Mouse (Mus musculus) T-cell, adult 66 days (primary cell): ENCODE results near the gene Znhit3. TPM values are rescaled to one million over a fixed set of nuclear protein-coding genes. Genes with fewer than 3 reads are reported as not detected.

Source experiments
- total RNA-seq, 2 experiments: library from RNA; stranded (reverse); gene quantifications; 3 replicates in 1 of 2; 4 replicates in 1 of 2; pipeline ENCODE4 v1.2.4; 2023

Gene Znhit3
- total RNA-seq, result 10 to 100 TPM; 34.3 to 37.8 TPM

GRCm38 (mm10) chr11:84916053-84916702, at the start of gene Znhit3:
TSS of gene Znhit3 (minus strand) at chr11:84916366.

GRCm38 (mm10) chr11:84957591-84958270, 41.6 kb upstream of the Znhit3 start, which contains the start of gene Car4:
TSS of gene Car4 (plus strand) at chr11:84957786.

DNA sequence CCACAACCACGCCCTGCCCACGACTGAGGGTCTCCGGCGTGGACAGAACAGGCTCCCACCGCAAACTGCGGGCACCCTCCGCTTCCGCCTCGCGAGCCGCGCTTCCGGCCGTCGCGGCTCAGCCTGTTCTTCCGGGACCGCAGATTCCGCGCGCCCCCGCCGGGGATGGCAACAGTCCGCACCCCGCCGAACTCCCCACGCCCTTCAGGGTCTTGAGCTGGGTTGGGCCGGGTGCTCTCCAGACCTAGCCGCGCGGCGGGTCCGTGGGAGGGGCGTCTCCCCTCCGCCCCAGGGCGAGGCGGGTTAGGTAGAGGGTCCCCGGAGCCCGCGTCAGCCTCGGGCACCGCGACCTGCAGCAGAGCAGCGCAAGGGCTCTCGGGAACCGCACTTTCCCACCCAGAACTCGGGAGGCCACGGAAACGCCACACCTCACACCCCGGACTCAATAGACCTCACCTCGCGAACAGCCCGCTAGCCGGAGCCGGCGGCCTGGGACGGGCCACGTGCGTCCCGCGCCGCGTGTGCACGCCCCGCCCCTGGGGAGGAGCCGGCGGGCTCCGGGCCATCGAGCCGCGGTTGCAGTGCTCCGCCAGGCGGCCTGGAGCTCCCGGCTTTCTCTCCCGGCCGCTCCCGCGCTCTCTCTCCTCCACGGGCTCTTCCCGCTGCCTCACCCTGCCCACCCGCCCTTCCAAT, 36.2 kb downstream of the Znhit3 start, which contains the start of the genes Myo19 and Pigw:
TSS of gene Myo19 (plus strand) at position 377 of the 693 bp plus-strand sequence.
TSS of gene Pigw (minus strand) at position 514 of the 693 bp plus-strand sequence.

GRCm38 (mm10) chr11:84870337-84871043, 45.7 kb downstream of the Znhit3 start, which contains the start of gene Ggnbp2:
TSS of gene Ggnbp2 (minus strand) at chr11:84870817.

Other genes with a start within 250 kb of the Znhit3 start
- 10 to 100 TPM; 26.3 to 33.4 TPM for gene Mrm1, start 96.9 kb downstream of the Znhit3 start, total RNA-seq
- 10 to 100 TPM; 13.9 to 15.4 TPM for gene Dhrs11, start 87.4 kb downstream of the Znhit3 start, total RNA-seq
- gene Ggnbp2, start 45.5 kb downstream of the Znhit3 start, total RNA-seq, result 100 to 1,000 TPM; 169 to 189 TPM
- gene Myo19, start 36.2 kb downstream of the Znhit3 start, total RNA-seq, result 10 to 100 TPM; 11.5 to 15.4 TPM
- 10 to 100 TPM in 1 of 2 experiments, 1 to 10 TPM in 1; 8.5 to 13.7 TPM for gene Pigw, start 36.1 kb downstream of the Znhit3 start, total RNA-seq
- not detected for gene Car4, start 41.4 kb upstream of the Znhit3 start, total RNA-seq
- 10 to 100 TPM; 31.3 to 44.5 TPM for gene Usp32, start 223.8 kb upstream of the Znhit3 start, total RNA-seq